Mouse (Mus musculus): ENCODE measurements around the gene Slc34a1. TPM values are rescaled to one million over a fixed set of nuclear protein-coding genes. Genes with fewer than 3 reads are reported as not detected.
"Not testable (repeated sequence)": the region's sequence is repeated elsewhere in the genome, so short reads cannot be mapped to it uniquely, and the experiment has no call there.

Gene Slc34a1
- polyA plus RNA-seq, 1 experiment: not detected

- Histone ChIP-seq H3K36me3 (ENCODE audit: control insufficient read depth, insufficient read depth, low read length, poor library complexity, severe bottlenecking) (no peaks in the 10 kb centered on the region), H3K9me3 (replicated peaks; ENCODE audit: control insufficient read depth, insufficient read depth, low read length, poor library complexity, severe bottlenecking) (no peaks in the 10 kb centered on the region; the same call in 1 of the 2 replicates), H3K4me3 (ENCODE audit: low read depth, low read length) (no peak overlapping the region), H3K9ac (ENCODE audit: low read depth, poor library complexity, severe bottlenecking) (no peak overlapping the region), H3K27ac (ENCODE audit: insufficient read depth, low read length) (no peak overlapping the region), H3K4me1 (ENCODE audit: control insufficient read depth, insufficient read depth, low read length) (no peaks in the 10 kb centered on the region), H3K27me3 (ENCODE audit: control insufficient read depth, insufficient read depth, low read length, poor library complexity, severe bottlenecking) (no peaks in the 10 kb centered on the region)
- no peak for TF ChIP-seq EP300 (IDR thresholded peaks at IDR 0.05; ENCODE audit: insufficient read depth, low read depth, low read length)
- no peak for TF ChIP-seq POLR2A (IDR thresholded peaks at IDR 0.05; ENCODE audit: insufficient read depth, low read length)
- TF ChIP-seq CTCF (IDR thresholded peaks at IDR 0.05; ENCODE audit: low read depth, low read length): no peak
These were observed 32.6 kb downstream of the Slc34a1 start for GRCm38 (mm10) chr13:55430566-55430965.

GRCm38 (mm10) chr13:55431889-55432685 is 34.1 kb downstream of the Slc34a1 start:
- Histone ChIP-seq H3K9ac (ENCODE audit: low read depth, poor library complexity, severe bottlenecking) (no peak overlapping the region), H3K4me3 (ENCODE audit: low read depth, low read length) (no peak overlapping the region), H3K4me1 (ENCODE audit: control insufficient read depth, insufficient read depth, low read length) (no peaks in the 10 kb centered on the region), H3K27me3 (ENCODE audit: control insufficient read depth, insufficient read depth, low read length, poor library complexity, severe bottlenecking) (no peaks in the 10 kb centered on the region), H3K27ac (ENCODE audit: insufficient read depth, low read length) (no peak overlapping the region), H3K36me3 (ENCODE audit: control insufficient read depth, insufficient read depth, low read length, poor library complexity, severe bottlenecking) (no peaks in the 10 kb centered on the region), H3K9me3 (replicated peaks; ENCODE audit: control insufficient read depth, insufficient read depth, low read length, poor library complexity, severe bottlenecking) (no peaks in the 10 kb centered on the region; the same call in 1 of the 2 replicates)
- TF ChIP-seq POLR2A (IDR thresholded peaks at IDR 0.05; ENCODE audit: insufficient read depth, low read length) (no peak), EP300 (IDR thresholded peaks at IDR 0.05; ENCODE audit: insufficient read depth, low read depth, low read length) (no peak), CTCF (IDR thresholded peaks at IDR 0.05; ENCODE audit: low read depth, low read length) (no peak)

GRCm38 (mm10) chr13:55437111-55437629 is 39.2 kb downstream of the Slc34a1 start:
- not testable (repeated sequence) for H3K36me3 ChIP-seq (ENCODE audit: control insufficient read depth, insufficient read depth, low read length, poor library complexity, severe bottlenecking); H3K9me3 ChIP-seq (replicated peaks; ENCODE audit: control insufficient read depth, insufficient read depth, low read length, poor library complexity, severe bottlenecking); H3K27me3 ChIP-seq (ENCODE audit: control insufficient read depth, insufficient read depth, low read length, poor library complexity, severe bottlenecking); H3K4me1 ChIP-seq (ENCODE audit: control insufficient read depth, insufficient read depth, low read length); H3K27ac ChIP-seq (ENCODE audit: insufficient read depth, low read length); H3K4me3 ChIP-seq (ENCODE audit: low read depth, low read length); H3K9ac ChIP-seq (ENCODE audit: low read depth, poor library complexity, severe bottlenecking)

GRCm38 (mm10) chr13:55443799-55444285 is 45.9 kb downstream of the Slc34a1 start:
- peak overlapping the region; percentile 73 for H3K27ac ChIP-seq (ENCODE audit: insufficient read depth, low read length)
- TF ChIP-seq CTCF (IDR thresholded peaks at IDR 0.05; ENCODE audit: low read depth, low read length) (no peak), EP300 (IDR thresholded peaks at IDR 0.05; ENCODE audit: insufficient read depth, low read depth, low read length) (no peak), POLR2A (IDR thresholded peaks at IDR 0.05; ENCODE audit: insufficient read depth, low read length) (no peak)
- no peaks in the 10 kb centered on the region for H3K9me3 ChIP-seq (replicated peaks; ENCODE audit: control insufficient read depth, insufficient read depth, low read length, poor library complexity, severe bottlenecking)
- H3K27me3 ChIP-seq (ENCODE audit: control insufficient read depth, insufficient read depth, low read length, poor library complexity, severe bottlenecking): no peaks in the 10 kb centered on the region
- peak overlapping the region; percentile 69 for H3K9ac ChIP-seq (ENCODE audit: low read depth, poor library complexity, severe bottlenecking)
- H3K36me3 ChIP-seq (ENCODE audit: control insufficient read depth, insufficient read depth, low read length, poor library complexity, severe bottlenecking): no peaks in the 10 kb centered on the region
- H3K4me3 ChIP-seq (ENCODE audit: low read depth, low read length): peak overlapping the region; percentile 90
- H3K4me1 ChIP-seq (ENCODE audit: control insufficient read depth, insufficient read depth, low read length): peaks cover 10% of the 10 kb centered on the region

GRCm38 (mm10) chr13:55444286-55444936 is 46.4 kb downstream of the Slc34a1 start:
- Histone ChIP-seq H3K4me1 (ENCODE audit: control insufficient read depth, insufficient read depth, low read length) (peaks cover 10% of the 10 kb centered on the region), H3K9ac (ENCODE audit: low read depth, poor library complexity, severe bottlenecking) (peak overlapping the region; percentile 69), H3K27ac (ENCODE audit: insufficient read depth, low read length) (peak overlapping the region; percentile 89), H3K9me3 (replicated peaks; ENCODE audit: control insufficient read depth, insufficient read depth, low read length, poor library complexity, severe bottlenecking) (no peaks in the 10 kb centered on the region), H3K36me3 (ENCODE audit: control insufficient read depth, insufficient read depth, low read length, poor library complexity, severe bottlenecking) (no peaks in the 10 kb centered on the region), H3K4me3 (ENCODE audit: low read depth, low read length) (peak overlapping the region; percentile 90), H3K27me3 (ENCODE audit: control insufficient read depth, insufficient read depth, low read length, poor library complexity, severe bottlenecking) (no peaks in the 10 kb centered on the region)
- no peak for TF ChIP-seq CTCF (IDR thresholded peaks at IDR 0.05; ENCODE audit: low read depth, low read length)
- TF ChIP-seq POLR2A (IDR thresholded peaks at IDR 0.05; ENCODE audit: insufficient read depth, low read length): no peak
- no peak for TF ChIP-seq EP300 (IDR thresholded peaks at IDR 0.05; ENCODE audit: insufficient read depth, low read depth, low read length)

- no peaks in the 10 kb centered on the region for H3K27me3 ChIP-seq (ENCODE audit: control insufficient read depth, insufficient read depth, low read length, poor library complexity, severe bottlenecking)
- TF ChIP-seq EP300 (IDR thresholded peaks at IDR 0.05; ENCODE audit: insufficient read depth, low read depth, low read length) (no peak), POLR2A (IDR thresholded peaks at IDR 0.05; ENCODE audit: insufficient read depth, low read length) (no peak), CTCF (IDR thresholded peaks at IDR 0.05; ENCODE audit: low read depth, low read length) (no peak)
These were observed 46.9 kb downstream of the Slc34a1 start, which contains the start of gene Grk6 for GRCm38 (mm10) chr13:55444937-55445315. TSS of gene Grk6 (plus strand) at chr13:55445072.

More at GRCm38 (mm10) chr13:55444937-55445315, 46.9 kb downstream of the Slc34a1 start, which contains the start of gene Grk6:
- Histone ChIP-seq H3K4me3 (ENCODE audit: low read depth, low read length) (peak within 1 kb of the TSS; percentile 96), H3K36me3 (ENCODE audit: control insufficient read depth, insufficient read depth, low read length, poor library complexity, severe bottlenecking) (no peaks in the 10 kb centered on the region), H3K9ac (ENCODE audit: low read depth, poor library complexity, severe bottlenecking) (peak within 1 kb of the TSS; percentile 98), H3K9me3 (replicated peaks; ENCODE audit: control insufficient read depth, insufficient read depth, low read length, poor library complexity, severe bottlenecking) (no peaks in the 10 kb centered on the region), H3K27ac (ENCODE audit: insufficient read depth, low read length) (peak within 1 kb of the TSS; percentile 89), H3K4me1 (ENCODE audit: control insufficient read depth, insufficient read depth, low read length) (peaks cover 12% of the 10 kb centered on the region)

Measured in ES-Bruce4 (cell line).